ENCODE assay signal across 8 mouse cellular contexts in the genomic region with DNA sequence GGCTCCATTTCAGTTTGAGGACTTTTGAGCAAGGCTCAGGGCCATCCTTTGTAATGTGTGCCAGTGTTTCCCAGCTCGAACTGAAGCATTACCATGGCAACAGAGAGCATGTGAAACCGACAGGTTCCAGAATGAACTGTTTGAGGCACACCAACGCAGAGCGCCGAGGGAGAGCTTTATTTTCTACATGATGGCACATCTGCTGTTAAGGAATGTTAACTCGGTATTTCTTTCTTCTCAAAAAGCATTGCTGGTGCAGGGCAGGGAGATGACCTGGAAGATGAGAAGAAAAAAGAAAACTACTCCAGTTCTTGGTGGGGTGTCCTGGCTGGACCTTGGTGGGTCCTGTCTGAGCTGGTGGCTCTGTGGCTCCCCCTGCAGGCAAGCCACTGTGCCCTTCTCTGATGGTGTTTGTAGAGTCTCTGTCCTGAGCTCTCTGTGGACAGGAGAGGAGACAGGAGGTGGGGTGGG.
DNase-seq lines count a peak whose midpoint lies in the region; ATAC-seq and TF ChIP-seq lines count a peak whose summit lies in the region.

No protein-coding gene starts in this region.

- H3K9me3 ChIP-seq in neural tube, embryonic 11.5 days (ENCODE audit: control insufficient read depth, low read length), result no peaks in the 10 kb centered on the region
- H3K9me3 ChIP-seq in hindbrain, embryonic 14.5 days (ENCODE audit: control insufficient read depth, low read length), result peaks cover 10% of the 10 kb centered on the region
- 0 out of 2 replicates have a peak, but pooled peaks cover 2% of the 10 kb centered on the region for H3K9me3 ChIP-seq in midbrain, embryonic 11.5 days (ENCODE audit: control insufficient read depth, low read length)

- peak; percentile 36; the same call in 1 of the 2 replicates for TF ChIP-seq CTCF in cortical plate, adult 2 months (IDR thresholded peaks at IDR 0.05; ENCODE audit: extremely low read depth, insufficient read depth, low read length)

- no peak overlapping the region for H3K4me2 ChIP-seq in neural tube, embryonic 11.5 days (ENCODE audit: low read depth)
- no peak overlapping the region for H3K4me2 ChIP-seq in hindbrain, embryonic 14.5 days (replicated peaks)
- no peak overlapping the region for H3K4me2 ChIP-seq in midbrain, embryonic 11.5 days

- no peaks in the 10 kb centered on the region for H3K27me3 ChIP-seq in neural tube, embryonic 11.5 days (ENCODE audit: control insufficient read depth, insufficient read depth, low read length)
- H3K27me3 ChIP-seq in hindbrain, embryonic 14.5 days (ENCODE audit: control insufficient read depth, insufficient read depth, low read length), result no peaks in the 10 kb centered on the region
- no peaks in the 10 kb centered on the region for H3K27me3 ChIP-seq in midbrain, embryonic 11.5 days (ENCODE audit: control insufficient read depth, insufficient read depth, low read length)

- WGBS in neural tube, embryonic 11.5 days, result 39% methylated on average over 6 of the region's 6 CpGs
- 12% methylated on average over 6 of the region's 6 CpGs for WGBS in hindbrain, embryonic 14.5 days
- WGBS in midbrain, embryonic 11.5 days, result 23% methylated on average over 6 of the region's 6 CpGs

- intact Hi-C loops in heart, postnatal 10 days (cut with DNase I), result no loop called here

- H3K27ac ChIP-seq in neural tube, embryonic 11.5 days (ENCODE audit: low read depth, low read length), result no peak overlapping the region
- peak overlapping the region; percentile 88 for H3K27ac ChIP-seq in cortical plate, adult 2 months (ENCODE audit: insufficient read depth, low read length)
- H3K27ac ChIP-seq in hindbrain, embryonic 14.5 days, result peak overlapping the region; percentile 34
- no peak overlapping the region for H3K27ac ChIP-seq in midbrain, embryonic 11.5 days (ENCODE audit: low read depth, low read length)

- peak; percentile 55 for ATAC-seq in neural tube, embryonic 11.5 days (ENCODE audit: insufficient read depth, low FRiP score, low TSS enrichment)
- ATAC-seq in hindbrain, embryonic 14.5 days (ENCODE audit: low FRiP score), result peak; percentile 85; the same call in 1 of the 2 replicates
- peak; percentile 64 for ATAC-seq in midbrain, embryonic 11.5 days (ENCODE audit: low FRiP score)

- no peaks in the 10 kb centered on the region for H3K4me1 ChIP-seq in neural tube, embryonic 11.5 days (ENCODE audit: control insufficient read depth, insufficient read depth, low read length)
- peaks cover 4% of the 10 kb centered on the region for H3K4me1 ChIP-seq in cortical plate, adult 2 months (ENCODE audit: control insufficient read depth, insufficient read depth, low read length)
- H3K4me1 ChIP-seq in hindbrain, embryonic 14.5 days (replicated peaks; ENCODE audit: control insufficient read depth, insufficient read depth, low read length), result peaks cover 13% of the 10 kb centered on the region; the same call in 1 of the 2 replicates
- no peaks in the 10 kb centered on the region for H3K4me1 ChIP-seq in midbrain, embryonic 11.5 days (ENCODE audit: control insufficient read depth, insufficient read depth, low read length)

- TF ChIP-seq POLR2A in cortical plate, adult 2 months (IDR thresholded peaks at IDR 0.05; ENCODE audit: extremely low read depth, insufficient read depth, low read length), result no peak

- DNase-seq in neural tube, embryonic 11.5 days (ENCODE audit: low spot score), result peak; percentile 51
- DNase-seq in neural tube, embryonic 10.5 days (ENCODE audit: extremely low spot score, low spot score), result no peak
- peak; percentile 55 for DNase-seq in hindbrain, embryonic 14.5 days (ENCODE audit: low spot score)
- peak; percentile 92 for DNase-seq in midbrain, embryonic 11.5 days (ENCODE audit: low spot score, missing footprints)
- no peak for DNase-seq in MN1 (ENCODE audit: low spot score)
- no peak for DNase-seq in heart, postnatal 10 days
- no peak for DNase-seq in cerebellum, adult 9-10 months

- no peaks in the 10 kb centered on the region for H3K36me3 ChIP-seq in neural tube, embryonic 11.5 days (ENCODE audit: control insufficient read depth, insufficient read depth, low read length)
- no peaks in the 10 kb centered on the region for H3K36me3 ChIP-seq in hindbrain, embryonic 14.5 days (replicated peaks; ENCODE audit: control insufficient read depth, insufficient read depth)
- no peaks in the 10 kb centered on the region for H3K36me3 ChIP-seq in midbrain, embryonic 11.5 days (ENCODE audit: control insufficient read depth, insufficient read depth, low read length)

- H3K9ac ChIP-seq in neural tube, embryonic 11.5 days (ENCODE audit: low read length), result no peak overlapping the region
- H3K9ac ChIP-seq in hindbrain, embryonic 14.5 days, result no peak overlapping the region
- H3K9ac ChIP-seq in midbrain, embryonic 11.5 days (ENCODE audit: low read length), result no peak overlapping the region

- H3K4me3 ChIP-seq in neural tube, embryonic 11.5 days (ENCODE audit: low read depth, low read length), result no peak overlapping the region
- no peak overlapping the region for H3K4me3 ChIP-seq in cortical plate, adult 2 months (ENCODE audit: insufficient read depth, low read length)
- no peak overlapping the region for H3K4me3 ChIP-seq in hindbrain, embryonic 14.5 days (replicated peaks; ENCODE audit: low read length)
- H3K4me3 ChIP-seq in midbrain, embryonic 11.5 days (ENCODE audit: low read depth, low read length), result no peak overlapping the region

Comparison
In these comparisons a context has a peak if more than half of its experiments do, and no peak if none do; other contexts are left out.
1. DNase-seq: peak in neural tube, embryonic 11.5 days (single experiment), hindbrain, embryonic 14.5 days (single experiment) and midbrain, embryonic 11.5 days (single experiment); none in neural tube, embryonic 10.5 days (single experiment), MN1 (single experiment), heart, postnatal 10 days (0 of 2) and cerebellum, adult 9-10 months (single experiment).
2. H3K27ac ChIP-seq: peak in cortical plate, adult 2 months (single experiment) and hindbrain, embryonic 14.5 days (single experiment); none in neural tube, embryonic 11.5 days (single experiment) and midbrain, embryonic 11.5 days (single experiment).
3. Peak in every context shown above with its lines, with median percentiles within 50 percentile points of each other: ATAC-seq.